Mouse (Mus musculus) 3T3-L1 (cell line): ENCODE measurements at regions not wholly inside any gene's neighbourhood (a gene's known extent, or its start where the extent isn't known, plus 50 kb on each side); places are given as distances from the start of the nearest gene placed in this dataset.

Source experiments
- DNase-seq: peaks from one replicate; pipeline ENCODE4 v3.0.0-alpha.2; 2015; ENCODE audit warnings: low read depth, low spot score

DNA sequence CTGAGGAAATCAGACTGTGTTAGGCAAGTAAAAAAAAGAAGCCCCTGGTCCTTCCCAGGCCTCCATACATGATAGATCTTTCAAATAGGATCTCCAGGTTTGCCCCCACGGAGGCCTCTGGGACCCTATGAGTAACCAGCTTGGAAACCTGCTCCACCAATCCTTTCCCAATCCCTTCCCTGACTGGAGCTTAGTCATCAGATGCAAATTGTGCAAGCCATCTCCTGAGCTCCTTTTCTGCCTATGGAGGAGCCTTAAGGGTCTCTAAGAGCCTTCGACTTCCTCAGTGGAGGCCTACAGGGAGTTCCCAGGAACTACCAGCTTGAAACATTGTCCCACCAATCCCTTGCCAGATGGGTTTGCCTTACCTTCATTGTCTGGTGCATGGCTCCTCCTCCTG is 101.8 kb upstream of the March1 start:
- peak; percentile 51 for DNase-seq

- no peak for DNase-seq
Measured at GRCm38 (mm10) chr8:65553376-65554014, 64.2 kb upstream of the March1 start.

- no peak for DNase-seq
Measured at GRCm38 (mm10) chr8:65555308-65555707, 62.4 kb upstream of the March1 start.
